Mouse (Mus musculus): ENCODE measurements around the gene Mmp11.

DNA sequence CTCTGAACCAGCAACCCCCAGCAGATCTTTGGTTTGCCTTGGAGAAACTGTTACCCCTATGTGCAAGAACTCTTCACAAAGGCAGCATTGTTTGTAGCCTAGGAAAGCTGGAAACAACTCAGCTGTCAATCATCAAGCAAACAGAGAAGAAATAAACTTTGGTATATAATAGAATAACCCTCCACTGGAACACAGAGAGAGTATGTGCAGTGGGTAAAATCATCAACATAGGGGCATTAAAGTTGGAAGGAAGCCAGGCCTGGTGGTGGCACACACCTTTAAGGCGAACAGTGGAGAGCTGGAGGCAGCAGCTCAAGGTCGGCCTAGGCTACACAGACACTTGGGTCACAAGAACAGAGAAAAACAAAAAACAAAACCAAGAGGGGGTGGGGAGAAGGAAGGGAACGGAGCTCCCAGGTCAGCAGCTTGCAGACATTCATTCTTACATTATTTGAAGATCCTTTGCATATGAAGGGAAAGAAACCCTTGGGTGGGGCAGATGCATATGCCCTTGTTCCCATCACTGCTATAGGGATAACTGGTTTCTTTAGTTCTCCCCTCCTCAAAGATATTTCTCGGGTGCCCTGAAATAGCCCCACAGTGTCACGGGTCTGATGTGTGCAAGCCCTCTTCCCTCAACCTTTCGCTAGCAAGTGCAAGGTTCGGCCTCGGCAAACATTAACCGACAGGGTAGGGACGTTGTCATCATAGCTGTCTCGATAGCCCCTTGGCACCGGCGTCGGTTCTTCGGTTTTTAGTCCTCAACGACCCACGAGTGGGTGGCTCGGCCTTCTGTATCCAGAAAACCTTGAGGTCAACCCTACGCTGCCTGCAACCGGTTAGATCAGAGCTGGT, 54.5 kb downstream of the Mmp11 start:
- TF ChIP-seq CTCF (IDR thresholded peaks at IDR 0.05; ENCODE audit: extremely low read depth, insufficient read length, insufficient replicate concordance, low read depth, low read length) (no peak), POLR2A (IDR thresholded peaks at IDR 0.05; ENCODE audit: low read depth, low read length) (no peak)

Measured in small intestine, adult 2 months (tissue).